Mouse (Mus musculus): ENCODE measurements around the gene Birc7. TPM values are rescaled to one million over a fixed set of nuclear protein-coding genes. Genes with fewer than 3 reads are reported as not detected.

Birc7 gene
- polyA plus RNA-seq, 1 experiment: 1.0 TPM

DNA sequence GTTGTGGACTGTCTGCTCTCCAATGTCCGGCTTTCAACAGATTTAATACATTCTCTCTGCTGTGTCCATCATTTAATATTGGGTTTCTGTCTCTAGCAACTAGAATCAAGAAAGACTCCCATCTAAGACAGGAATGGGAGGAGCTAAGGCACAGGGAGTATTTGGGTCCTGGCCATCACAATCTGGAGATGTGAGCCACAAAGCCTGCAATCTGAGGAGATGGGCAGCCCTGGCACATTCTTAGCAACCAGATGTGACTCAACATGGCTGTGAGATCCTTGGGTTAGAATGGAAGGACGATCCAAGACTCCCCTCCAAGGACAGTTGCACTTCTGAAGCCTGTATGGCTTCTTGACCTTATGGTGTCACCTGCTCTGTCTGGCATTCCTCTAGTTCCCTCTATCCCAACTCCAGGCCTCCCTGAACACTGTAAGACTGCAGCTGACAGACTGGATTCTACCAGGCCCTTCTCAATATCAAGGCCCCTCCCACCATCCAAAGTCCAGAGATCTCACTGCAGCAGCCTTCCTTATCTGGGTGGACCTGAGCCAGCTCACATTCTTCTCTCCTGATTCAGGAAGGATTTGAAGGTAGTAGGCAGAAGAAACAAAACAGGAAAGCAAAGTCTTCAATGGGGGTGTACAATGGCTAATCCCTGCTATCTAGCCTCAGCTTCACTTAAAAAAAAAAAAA is 33.9 kb downstream of the Birc7 start:
- no peak for DNase-seq
- 89% methylated on average over 2 of the region's 2 CpGs for WGBS
- peaks cover 11% of the 10 kb centered on the region for H3K4me1 ChIP-seq (ENCODE audit: control insufficient read depth, insufficient read depth, low read length)
- no peak overlapping the region for H3K27ac ChIP-seq (ENCODE audit: insufficient read depth, low read length)
- H3K4me3 ChIP-seq (replicated peaks; ENCODE audit: insufficient read depth, low read depth, low read length): no peak overlapping the region
- TF ChIP-seq POLR2A (IDR thresholded peaks at IDR 0.05; ENCODE audit: borderline replicate concordance, insufficient read depth, low read length) (no peak), CTCF (IDR thresholded peaks at IDR 0.05; ENCODE audit: borderline replicate concordance, insufficient read depth, low read depth, low read length) (no peak)
- no peaks in the 10 kb centered on the region for H3K27me3 ChIP-seq (ENCODE audit: control insufficient read depth, insufficient read depth, low read length)

DNA sequence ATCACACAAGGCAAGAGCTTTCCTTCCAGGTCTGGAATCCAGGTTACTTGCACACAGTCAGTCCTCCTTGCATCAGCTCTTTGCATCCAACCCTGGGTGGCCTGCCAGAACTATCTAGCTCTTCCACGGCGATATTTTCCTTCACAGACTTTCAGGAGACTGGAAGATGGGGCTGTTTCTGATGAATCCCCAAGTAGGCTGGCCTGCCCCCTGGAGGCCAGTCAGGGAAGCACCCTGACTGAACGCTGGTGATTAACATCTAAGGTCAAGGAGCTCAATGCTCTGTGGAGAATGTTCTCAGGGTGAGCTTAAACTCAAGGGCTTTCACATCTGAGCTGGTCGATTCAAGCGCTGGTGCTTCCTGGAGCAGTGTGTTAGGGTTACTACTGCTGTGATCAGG is 35.1 kb downstream of the Birc7 start:
- WGBS: 3% methylated on average over 5 of the region's 5 CpGs
- H3K27ac ChIP-seq (ENCODE audit: insufficient read depth, low read length): no peak overlapping the region
- H3K4me1 ChIP-seq (ENCODE audit: control insufficient read depth, insufficient read depth, low read length): peaks cover 11% of the 10 kb centered on the region
- DNase-seq: peak; percentile 78 to 86
- TF ChIP-seq CTCF (IDR thresholded peaks at IDR 0.05; ENCODE audit: borderline replicate concordance, insufficient read depth, low read depth, low read length) (peak; percentile 94), POLR2A (IDR thresholded peaks at IDR 0.05; ENCODE audit: borderline replicate concordance, insufficient read depth, low read length) (no peak)
- H3K27me3 ChIP-seq (ENCODE audit: control insufficient read depth, insufficient read depth, low read length): no peaks in the 10 kb centered on the region
- no peak overlapping the region for H3K4me3 ChIP-seq (replicated peaks; ENCODE audit: insufficient read depth, low read depth, low read length)

DNA sequence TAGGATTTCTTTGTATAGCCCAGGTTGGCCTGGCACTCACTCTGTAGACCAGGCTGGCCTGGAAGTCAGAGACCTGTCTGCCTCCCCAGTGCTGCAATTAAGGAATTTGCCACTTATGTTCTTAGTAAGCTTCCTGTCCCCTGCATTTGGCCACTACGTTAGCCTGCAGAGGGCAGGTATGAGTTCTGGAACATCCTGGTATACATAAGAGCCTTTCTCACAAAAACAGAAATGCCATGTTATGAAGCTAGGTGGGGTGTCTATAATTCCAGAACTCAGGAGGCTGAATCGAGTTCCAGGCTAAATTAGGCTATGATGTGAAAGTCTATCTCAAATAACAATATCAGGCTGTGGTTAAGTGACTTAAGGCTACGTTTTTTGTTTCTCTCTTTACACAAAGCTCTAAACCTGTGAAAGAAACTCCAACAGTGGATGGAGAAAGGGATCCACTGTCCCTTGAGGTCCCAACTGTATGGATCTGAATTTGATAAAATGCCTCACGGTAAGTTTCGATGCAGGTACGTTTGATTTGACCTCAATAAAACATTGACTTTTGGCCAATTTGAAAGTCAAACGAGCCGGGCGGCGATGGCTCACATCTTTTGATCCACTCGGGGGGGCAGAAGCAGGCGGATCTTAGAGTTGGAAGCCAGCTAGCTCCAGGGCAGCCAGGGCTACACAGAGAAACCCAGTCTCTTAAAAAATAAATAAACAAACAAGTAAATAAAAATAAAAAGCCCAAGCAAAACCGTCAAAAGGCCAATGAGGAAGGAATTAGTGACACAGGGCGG is 37.5 kb downstream of the Birc7 start:
- no peaks in the 10 kb centered on the region for H3K27me3 ChIP-seq (ENCODE audit: control insufficient read depth, insufficient read depth, low read length)
- H3K4me1 ChIP-seq (ENCODE audit: control insufficient read depth, insufficient read depth, low read length): peaks cover 11% of the 10 kb centered on the region
- TF ChIP-seq POLR2A (IDR thresholded peaks at IDR 0.05; ENCODE audit: borderline replicate concordance, insufficient read depth, low read length) (no peak), CTCF (IDR thresholded peaks at IDR 0.05; ENCODE audit: borderline replicate concordance, insufficient read depth, low read depth, low read length) (peak; percentile 33; the same call in 1 of the 2 replicates)
- H3K4me3 ChIP-seq (replicated peaks; ENCODE audit: insufficient read depth, low read depth, low read length): peak overlapping the region; percentile 70
- H3K27ac ChIP-seq (ENCODE audit: insufficient read depth, low read length): peak overlapping the region; percentile 89
- DNase-seq: peak; percentile 52 to 61
- WGBS: 3% methylated on average over 14 of the region's 14 CpGs

DNA sequence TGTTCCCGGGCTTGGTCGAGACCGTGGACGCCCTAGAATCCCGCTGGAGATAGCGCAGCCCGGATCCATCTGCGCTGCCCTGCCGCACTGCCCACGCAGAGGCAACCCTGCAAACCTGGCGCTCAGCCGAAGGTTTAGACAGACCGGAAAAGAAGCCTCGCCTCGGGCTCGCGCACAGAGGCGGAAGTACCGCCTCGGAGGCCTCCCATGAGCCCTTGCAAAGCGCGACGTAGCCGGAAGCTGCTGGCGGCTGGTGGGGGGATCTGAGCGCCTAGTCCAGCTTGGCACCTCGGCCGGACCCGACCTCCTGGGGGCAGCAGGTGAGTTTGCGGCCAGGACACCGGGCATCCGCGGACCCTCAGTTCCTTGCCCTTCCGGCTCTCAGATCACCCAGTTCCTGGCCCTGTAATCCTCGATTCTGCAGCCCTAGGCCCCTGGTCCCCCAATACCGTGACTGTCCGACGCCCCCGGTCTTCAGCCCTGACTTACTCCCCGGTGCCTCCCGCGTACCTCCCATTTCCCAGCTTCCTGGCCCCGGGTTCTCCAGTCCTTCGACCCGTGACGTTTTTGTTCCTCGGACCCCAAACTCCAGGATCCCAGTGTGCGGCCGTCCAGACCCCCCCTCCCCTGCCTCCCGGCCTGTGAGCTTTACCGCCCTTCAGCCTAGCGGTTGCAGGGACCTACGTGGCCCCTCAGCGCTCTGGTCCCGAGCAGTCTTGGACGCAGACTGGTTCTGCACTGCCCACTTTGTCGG is 38.4 kb downstream of the Birc7 start, which contains the start of gene Arfgap1:
Gene Arfgap1 (plus strand): TSS at position 216 of the 754 bp plus-strand sequence.
- DNase-seq: peak; percentile 95 to 96
- H3K4me3 ChIP-seq (replicated peaks; ENCODE audit: insufficient read depth, low read depth, low read length): peak within 1 kb of the TSS; percentile 70
- peak within 1 kb of the TSS; percentile 89 for H3K27ac ChIP-seq (ENCODE audit: insufficient read depth, low read length)
- WGBS: under 1% methylated on average over 57 of the region's 57 CpGs
- H3K27me3 ChIP-seq (ENCODE audit: control insufficient read depth, insufficient read depth, low read length): no peaks in the 10 kb centered on the region
- TF ChIP-seq POLR2A (IDR thresholded peaks at IDR 0.05; ENCODE audit: borderline replicate concordance, insufficient read depth, low read length) (peak; percentile 93), CTCF (IDR thresholded peaks at IDR 0.05; ENCODE audit: borderline replicate concordance, insufficient read depth, low read depth, low read length) (no peak)
- peaks cover 11% of the 10 kb centered on the region for H3K4me1 ChIP-seq (ENCODE audit: control insufficient read depth, insufficient read depth, low read length)

DNA sequence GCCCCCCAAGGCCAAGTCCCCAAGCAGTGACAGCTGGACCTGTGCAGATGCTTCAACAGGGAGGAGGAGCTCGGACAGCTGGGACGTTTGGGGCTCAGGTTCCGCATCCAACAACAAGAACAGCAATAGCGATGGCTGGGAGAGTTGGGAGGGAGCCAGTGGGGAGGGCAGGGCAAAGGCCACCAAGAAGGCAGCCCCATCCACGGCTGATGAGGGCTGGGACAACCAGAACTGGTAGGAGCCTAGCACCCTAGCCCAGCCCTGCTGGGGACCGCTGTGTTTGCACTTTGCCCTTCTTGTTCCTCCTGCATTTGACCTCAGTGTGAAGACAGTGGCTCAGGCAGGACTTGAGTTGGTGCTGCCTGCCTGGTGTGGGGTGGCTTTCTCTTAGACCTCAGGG is 52.3 kb downstream of the Birc7 start:
- 74% methylated on average over 6 of the region's 6 CpGs for WGBS
- H3K4me1 ChIP-seq (ENCODE audit: control insufficient read depth, insufficient read depth, low read length): no peaks in the 10 kb centered on the region
- no peak for DNase-seq
- TF ChIP-seq CTCF (IDR thresholded peaks at IDR 0.05; ENCODE audit: borderline replicate concordance, insufficient read depth, low read depth, low read length) (no peak), POLR2A (IDR thresholded peaks at IDR 0.05; ENCODE audit: borderline replicate concordance, insufficient read depth, low read length) (no peak)
- no peak overlapping the region for H3K4me3 ChIP-seq (replicated peaks; ENCODE audit: insufficient read depth, low read depth, low read length)
- H3K27me3 ChIP-seq (ENCODE audit: control insufficient read depth, insufficient read depth, low read length): no peaks in the 10 kb centered on the region
- no peak overlapping the region for H3K27ac ChIP-seq (ENCODE audit: insufficient read depth, low read length)

Other genes starting within 250 kb of the Birc7 start
- 36.2 and 37.9 TPM in 2 replicates for gene Dido1, start 219.0 kb upstream of the Birc7 start, polyA plus RNA-seq (2012; rRNA removed)
- gene Gid8, start 218.9 kb upstream of the Birc7 start, polyA plus RNA-seq (2012; rRNA removed): 61.6 and 65.4 TPM in 2 replicates
- 0.70 and 1.2 TPM in 2 replicates for gene Slc17a9, start 203.8 kb upstream of the Birc7 start, polyA plus RNA-seq (2012; rRNA removed)
- gene Bhlhe23, start 152.1 kb upstream of the Birc7 start, polyA plus RNA-seq (2012; rRNA removed): 0.06 TPM in 1 of 2 replicates, not detected in the other
- gene Ythdf1, start 8.1 kb upstream of the Birc7 start, polyA plus RNA-seq (2012; rRNA removed): 52.3 and 59.7 TPM in 2 replicates
- 64.1 and 75.2 TPM in 2 replicates for gene Nkain4, start 25.7 kb downstream of the Birc7 start, polyA plus RNA-seq (2012; rRNA removed)
- 118 and 122 TPM in 2 replicates for gene Arfgap1, start 38.2 kb downstream of the Birc7 start, polyA plus RNA-seq (2012; rRNA removed)
- 2.6 and 3.5 TPM in 2 replicates for gene Col20a1, start 57.5 kb downstream of the Birc7 start, polyA plus RNA-seq (2012; rRNA removed)
- 10.1 and 14.4 TPM in 2 replicates for gene Chrna4, start 114.5 kb downstream of the Birc7 start, polyA plus RNA-seq (2012; rRNA removed)
- 115 and 125 TPM in 2 replicates for gene Kcnq2, start 206.3 kb downstream of the Birc7 start, polyA plus RNA-seq (2012; rRNA removed)
- gene Eef1a2, start 228.0 kb downstream of the Birc7 start, polyA plus RNA-seq (2012; rRNA removed): 1,226 and 1,413 TPM in 2 replicates

Data from cerebellum, adult 2 months (tissue).